Mouse (Mus musculus) heart, embryonic 14.5 days (tissue): ENCODE measurements at regions not wholly inside any gene's neighbourhood (a gene's known extent, or its start where the extent isn't known, plus 50 kb on each side); places are given as distances from the start of the nearest gene placed in this dataset.

ENCODE experiments used
- ATAC-seq: fragments of 200-750 bp; cut with Nextera tagmentation; 2 replicates; pipeline ENCODE4 v1.8.0; 2017; ENCODE audit warnings: low read depth, moderate TSS enrichment; ENCODE audit not compliant: insufficient number of reproducible peaks, insufficient read depth, low FRiP score
- H3K27ac ChIP-seq, 2 experiments: fragments of 200-500 bp in 1 of 2; fragments of 300-500 bp in 1 of 2; sonication (generic) in 1 of 2; replicated peaks in 1 of 2; 2 replicates each; pipeline ENCODE4 v1.5.1; 2012 to 2014; ENCODE audit warnings: low read depth in 2 of 2, low read length in 2 of 2, control low read depth in 1 of 2, mild to moderate bottlenecking in 1 of 2, mixed read lengths in 1 of 2; ENCODE audit not compliant: control insufficient read depth in 1 of 2, insufficient read depth in 1 of 2
- H3K27me3 ChIP-seq: fragments of 300-500 bp; sonication (generic); 2 replicates; pipeline ENCODE4 v1.6.1; 2014; ENCODE audit warnings: mild to moderate bottlenecking, low read length, control low read depth; ENCODE audit not compliant: control insufficient read depth, insufficient read depth
- H3K36me3 ChIP-seq: fragments of 300-500 bp; sonication (generic); 2 replicates; pipeline ENCODE4 v1.6.1; 2014; ENCODE audit warnings: mild to moderate bottlenecking, control low read depth, low read length, mixed read lengths; ENCODE audit not compliant: control insufficient read depth, insufficient read depth
- H3K4me1 ChIP-seq, 2 experiments: fragments of 200-500 bp in 1 of 2; fragments of 300-500 bp in 1 of 2; sonication (generic) in 1 of 2; 2 replicates each; pipeline ENCODE4 v1.6.1; 2012 to 2014; ENCODE audit warnings: low read length in 2 of 2, control low read depth in 1 of 2, mixed read lengths in 1 of 2; ENCODE audit not compliant: control insufficient read depth in 2 of 2, insufficient read depth in 2 of 2
- H3K4me2 ChIP-seq: fragments of 300-500 bp; sonication (generic); 2 replicates; pipeline ENCODE4 v1.6.1; 2014; ENCODE audit warnings: mild to moderate bottlenecking, low read length
- H3K4me3 ChIP-seq, 2 experiments: fragments of 200-500 bp in 1 of 2; fragments of 300-500 bp in 1 of 2; sonication (generic) in 1 of 2; 2 replicates each; pipeline ENCODE4 v1.5.1; 2012 to 2014; ENCODE audit warnings: low read length in 2 of 2, mild to moderate bottlenecking in 2 of 2, control low read depth in 1 of 2, low read depth in 1 of 2, moderate library complexity in 1 of 2; ENCODE audit not compliant: control insufficient read depth in 1 of 2, insufficient read depth in 1 of 2
- H3K9ac ChIP-seq: fragments of 300-500 bp; sonication (generic); 2 replicates; pipeline ENCODE4 v1.6.1; 2014; ENCODE audit warnings: mild to moderate bottlenecking, low read length
- H3K9me3 ChIP-seq: fragments of 300-500 bp; sonication (generic); 2 replicates; pipeline ENCODE4 v1.6.1; 2016; ENCODE audit warnings: low read length, control low read depth; ENCODE audit not compliant: control insufficient read depth
- WGBS: fragments of 180-500 bp; shearing (Covaris S2); extraction: QIAGEN DNeasy Blood & Tissue Kit; methylation state at CpG from one replicate; pipeline ENCODE4 v1.1.7; 2014; 5-methylcytosine and 5-hydroxymethylcytosine counted together

GRCm38 (mm10) chr3:105209164-105209563 lies 142.5 kb downstream of the 4930564D02Rik start:
- ATAC-seq = no peak
- Histone ChIP-seq H3K4me1 (peaks cover 0 to 4% of the 10 kb centered on the region in 2 experiments; a peak in 1 of 4 replicates), H3K9ac (no peak overlapping the region), H3K4me3 (no peak overlapping the region), H3K27ac (no peak overlapping the region), H3K9me3 (no peaks in the 10 kb centered on the region), H3K36me3 (no peaks in the 10 kb centered on the region), H3K27me3 (no peaks in the 10 kb centered on the region), H3K4me2 (no peak overlapping the region)
- WGBS = 59% methylated on average over 5 of the region's 5 CpGs

GRCm38 (mm10) chr3:105211023-105211422 lies 144.4 kb downstream of the 4930564D02Rik start:
- Histone ChIP-seq H3K4me1 (no peaks in the 10 kb centered on the region), H3K4me2 (no peak overlapping the region), H3K9me3 (no peaks in the 10 kb centered on the region), H3K27ac (no peak overlapping the region), H3K36me3 (no peaks in the 10 kb centered on the region), H3K9ac (no peak overlapping the region), H3K4me3 (no peak overlapping the region), H3K27me3 (no peaks in the 10 kb centered on the region)
- WGBS = 67% methylated on average over 1 of the region's 1 CpGs
- ATAC-seq = no peak

- Histone ChIP-seq H3K4me2 (no peak overlapping the region), H3K9me3 (no peaks in the 10 kb centered on the region), H3K4me3 (no peak overlapping the region), H3K36me3 (no peaks in the 10 kb centered on the region), H3K27ac (no peak overlapping the region), H3K9ac (no peak overlapping the region), H3K27me3 (no peaks in the 10 kb centered on the region), H3K4me1 (no peaks in the 10 kb centered on the region)
- 53% methylated on average over 3 of the region's 3 CpGs for WGBS
- no peak for ATAC-seq
Measured at GRCm38 (mm10) chr3:105211726-105212125, 145.1 kb downstream of the 4930564D02Rik start.

GRCm38 (mm10) chr3:105214867-105215266 lies 148.2 kb downstream of the 4930564D02Rik start:
- no peaks in the 10 kb centered on the region for H3K4me1 ChIP-seq
- no peaks in the 10 kb centered on the region for H3K27me3 ChIP-seq
- H3K9me3 ChIP-seq = no peaks in the 10 kb centered on the region
- ATAC-seq = no peak
- H3K27ac ChIP-seq = no peak overlapping the region
- H3K4me3 ChIP-seq = no peak overlapping the region
- no peak overlapping the region for H3K9ac ChIP-seq
- no peak overlapping the region for H3K4me2 ChIP-seq
- WGBS = 33% methylated on average over 4 of the region's 4 CpGs
- H3K36me3 ChIP-seq = no peaks in the 10 kb centered on the region

GRCm38 (mm10) chr3:105215729-105216128 lies 149.1 kb downstream of the 4930564D02Rik start:
- Histone ChIP-seq H3K36me3 (no peaks in the 10 kb centered on the region), H3K9ac (no peak overlapping the region), H3K27ac (no peak overlapping the region), H3K9me3 (no peaks in the 10 kb centered on the region), H3K4me3 (no peak overlapping the region), H3K4me1 (no peaks in the 10 kb centered on the region), H3K27me3 (no peaks in the 10 kb centered on the region), H3K4me2 (no peak overlapping the region)
- ATAC-seq = no peak
- WGBS = 58% methylated on average over 7 of the region's 7 CpGs

GRCm38 (mm10) chr3:105219630-105220029 lies 153.0 kb downstream of the 4930564D02Rik start:
- H3K27ac ChIP-seq = no peak overlapping the region
- no peaks in the 10 kb centered on the region for H3K4me1 ChIP-seq
- no peak overlapping the region for H3K4me2 ChIP-seq
- H3K9ac ChIP-seq = no peak overlapping the region
- H3K36me3 ChIP-seq = no peaks in the 10 kb centered on the region
- H3K27me3 ChIP-seq = no peaks in the 10 kb centered on the region
- 65% methylated on average over 3 of the region's 3 CpGs for WGBS
- H3K9me3 ChIP-seq = no peaks in the 10 kb centered on the region
- H3K4me3 ChIP-seq = no peak overlapping the region
- ATAC-seq = no peak

GRCm38 (mm10) chr3:105220641-105221040 lies 154.0 kb downstream of the 4930564D02Rik start:
- H3K4me1 ChIP-seq = no peaks in the 10 kb centered on the region
- ATAC-seq = no peak
- H3K27me3 ChIP-seq = no peaks in the 10 kb centered on the region
- H3K9ac ChIP-seq = no peak overlapping the region
- no peak overlapping the region for H3K27ac ChIP-seq
- WGBS = 56% methylated on average over 1 of the region's 1 CpGs
- no peak overlapping the region for H3K4me3 ChIP-seq
- H3K9me3 ChIP-seq = no peaks in the 10 kb centered on the region
- no peaks in the 10 kb centered on the region for H3K36me3 ChIP-seq
- no peak overlapping the region for H3K4me2 ChIP-seq

- Histone ChIP-seq H3K36me3 (no peaks in the 10 kb centered on the region), H3K9ac (no peak overlapping the region), H3K4me3 (no peak overlapping the region), H3K27me3 (no peaks in the 10 kb centered on the region), H3K27ac (no peak overlapping the region), H3K4me2 (no peak overlapping the region), H3K9me3 (no peaks in the 10 kb centered on the region), H3K4me1 (no peaks in the 10 kb centered on the region)
- no peak for ATAC-seq
- 18% methylated on average over 3 of the region's 3 CpGs for WGBS
Measured at GRCm38 (mm10) chr3:105222925-105223324, 156.3 kb downstream of the 4930564D02Rik start.
